Mouse (Mus musculus) erythroblast, adult 5-6 weeks (primary cell): ENCODE data around the gene Barhl2. TPM values are rescaled to one million over a fixed set of nuclear protein-coding genes. Genes with fewer than 3 reads are reported as not detected.

Experiments
- ATAC-seq: replicated peaks from 2 replicates; pipeline ENCODE4 v1.8.0; 2016; ENCODE audit warnings: moderate number of reproducible peaks, mild to moderate bottlenecking, moderate TSS enrichment, inconsistent platforms; ENCODE audit not compliant: poor library complexity, low FRiP score, severe bottlenecking
- total RNA-seq, 2 experiments: library from RNA; stranded (forward) in 1 of 2; stranded (reverse) in 1 of 2; fragments of 150-400 nt in 1 of 2; fragments of 200-764, 138-1000 nt in 1 of 2; gene quantifications; 2 replicates each; pipeline versions ENCODE4 v1.2.3 to v1.2.4; 2015 to 2017; ENCODE audit warnings: low replicate concordance in 2 of 2

Barhl2 gene
- total RNA-seq, 2 experiments from 2014 or later = not detected

GRCm38 (mm10) chr5:106417210-106417609 is 40.8 kb downstream of the Barhl2 start:
- no peak for ATAC-seq

- no peak for ATAC-seq
Measured at GRCm38 (mm10) chr5:106416550-106416949, 41.4 kb downstream of the Barhl2 start.

GRCm38 (mm10) chr5:106415734-106416133 is 42.2 kb downstream of the Barhl2 start:
- no peak for ATAC-seq

DNA sequence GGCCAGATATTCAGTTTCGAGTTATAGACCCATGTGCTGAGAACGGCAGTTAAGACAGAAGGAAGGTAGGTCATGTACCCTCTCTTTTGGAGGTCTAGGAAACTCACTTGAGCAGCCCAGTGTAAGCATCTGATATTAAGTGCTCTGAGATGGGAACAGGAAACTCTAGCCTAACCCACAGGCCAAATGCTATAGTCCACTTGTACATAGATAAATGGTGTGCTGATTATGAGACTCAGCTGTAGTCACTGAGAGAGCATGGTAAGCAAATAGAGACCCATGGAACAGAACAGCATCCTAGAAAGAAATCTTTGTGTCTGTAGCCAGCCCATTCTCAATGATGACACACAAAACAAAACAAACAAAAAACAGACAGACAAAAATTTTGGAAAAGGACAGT is 55.2 kb downstream of the Barhl2 start:
- no peak for ATAC-seq

Other genes with a start within 250 kb of the Barhl2 start
- gene Gm17304, start 150.9 kb upstream of the Barhl2 start, total RNA-seq (2015; ENCODE audit: low replicate concordance) = not detected in 2 replicates
- gene Gm17304, start 150.9 kb upstream of the Barhl2 start, total RNA-seq (2017; ENCODE audit: low replicate concordance) = not detected in 2 replicates
- gene Zfp644, start 239.1 kb upstream of the Barhl2 start, total RNA-seq (2015; ENCODE audit: low replicate concordance) = 48.7 and 51.7 TPM in 2 replicates
- 62.7 and 68.0 TPM in 2 replicates for gene Zfp644, start 239.1 kb upstream of the Barhl2 start, total RNA-seq (2017; ENCODE audit: low replicate concordance)